Mouse (Mus musculus): ENCODE data around the gene Rassf7. TPM values are rescaled to one million over a fixed set of nuclear protein-coding genes. Genes with fewer than 3 reads are reported as not detected.

The Rassf7 gene
- total and polyA plus RNA-seq, 3 experiments = 4.1 to 11.6 (median 8.1) TPM

GRCm38 (mm10) chr7:141173323-141173850 lies 42.3 kb upstream of the Rassf7 start (continued):
- no peak for TF ChIP-seq ZMIZ1 (IDR thresholded peaks at IDR 0.05; ENCODE audit: low read depth, low read length)

GRCm38 (mm10) chr7:141175068-141175467 lies 40.6 kb upstream of the Rassf7 start:
- no peak overlapping the region for H3K4me3 ChIP-seq (replicated peaks in 1 of 3; ENCODE audit: low read depth in 2 of 3, low read length in 2 of 3, poor library complexity in 1 of 3)
- no peak overlapping the region for H3K4me2 ChIP-seq (ENCODE audit: insufficient read depth, low read depth, poor library complexity, severe bottlenecking)
- H3K36me3 ChIP-seq (replicated peaks in 1 of 2; ENCODE audit: control insufficient read depth in 1 of 2, insufficient read depth in 1 of 2, low read length in 1 of 2) = no peaks in the 10 kb centered on the region
- TF ChIP-seq MAX (IDR thresholded peaks at IDR 0.05; ENCODE audit: low read length) (no peak), ZNF384 (IDR thresholded peaks at IDR 0.05; ENCODE audit: low read depth, low read length) (no peak), TCF12 (IDR thresholded peaks at IDR 0.05; ENCODE audit: low read depth, low read length) (no peak), JUN (IDR thresholded peaks at IDR 0.05; ENCODE audit: insufficient read depth, low read depth, low read length) (no peak), BHLHE40 (IDR thresholded peaks at IDR 0.05; ENCODE audit: low read depth, low read length) (no peak), JUND (conservative IDR thresholded peaks at IDR 0.05; ENCODE audit: low read depth, low read length) (no peak), SMC3 (IDR thresholded peaks at IDR 0.05; ENCODE audit: low read depth, low read length) (peak; percentile 25; the same call in 1 of the 2 replicates), CTCF (conservative IDR thresholded peaks at IDR 0.05 in 1 of 2, IDR thresholded peaks at IDR 0.05 in 1 of 2; ENCODE audit: low read depth in 2 of 2, low read length in 2 of 2) (peak in 1 of 2 experiments; percentile 48; a peak in 2 of 4 replicates), NRF1 (IDR thresholded peaks at IDR 0.05; ENCODE audit: low read depth, low read length) (no peak)
- no peak overlapping the region for H3K27ac ChIP-seq (ENCODE audit: insufficient read depth, low read depth)
- H3K9ac ChIP-seq (ENCODE audit: insufficient read depth, low read depth) = no peak overlapping the region
- H3K79me2 ChIP-seq (replicated peaks; ENCODE audit: control insufficient read depth, extremely low read depth, insufficient read depth, poor library complexity, severe bottlenecking) = peaks cover 3% of the 10 kb centered on the region; the same call in 1 of the 2 replicates
- dilution Hi-C loops (cut with MboI; ENCODE audit: extremely low pct_ligation_motif_present, extremely low pct_unique_long_range_greater_than_20kb, low sequenced_read_pairs) = no loop called here
- peaks cover 11 to 22% of the 10 kb centered on the region in 2 experiments for H3K4me1 ChIP-seq (ENCODE audit: control insufficient read depth in 1 of 2, insufficient read depth in 2 of 2)
- no peaks in the 10 kb centered on the region for H3K27me3 ChIP-seq (replicated peaks)
- in situ Hi-C loops (cut with MboI; ENCODE audit: low pct_ligation_motif_present, low pct_unique_long_range_greater_than_20kb, low sequenced_read_pairs) = loop anchor here (10.0 kb wide), 1 partner anchor 330 kb away; the partner anchor contains the start of genes Odf3 and Scgb1c1
- no peaks in the 10 kb centered on the region for H3K9me3 ChIP-seq (replicated peaks; ENCODE audit: low read length)
- DNase-seq (ENCODE audit: extremely low read depth) = no peak

DNA sequence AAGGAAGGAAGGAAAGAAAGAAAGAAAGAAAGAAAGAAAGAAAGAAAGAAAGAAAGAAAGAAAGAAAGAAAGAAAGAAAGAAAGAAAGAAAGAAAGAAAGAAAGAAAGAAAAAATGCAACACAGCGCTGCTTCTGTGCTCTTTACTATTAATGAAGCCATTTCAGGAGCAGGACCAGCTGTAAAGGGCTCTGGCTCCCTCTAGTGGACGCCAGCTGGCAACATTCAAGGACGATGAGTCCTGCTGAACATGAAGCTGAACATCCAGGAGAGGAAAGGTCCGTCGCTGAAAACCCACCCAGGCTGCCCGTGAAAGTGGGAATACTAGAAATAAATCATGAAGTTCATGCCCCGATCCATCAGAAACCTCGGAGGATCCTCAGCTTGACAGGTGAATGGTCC lies 39.5 kb upstream of the Rassf7 start:
- Histone ChIP-seq H3K27ac (ENCODE audit: insufficient read depth, low read depth) (no peak overlapping the region), H3K36me3 (replicated peaks in 1 of 2; ENCODE audit: control insufficient read depth in 1 of 2, insufficient read depth in 1 of 2, low read length in 1 of 2) (no peaks in the 10 kb centered on the region), H3K4me1 (ENCODE audit: control insufficient read depth in 1 of 2, insufficient read depth in 2 of 2) (peaks cover 9 to 13% of the 10 kb centered on the region in 2 experiments), H3K27me3 (replicated peaks) (no peaks in the 10 kb centered on the region), H3K9ac (ENCODE audit: insufficient read depth, low read depth) (peak overlapping the region; percentile 16; the same call in 1 of the 2 replicates), H3K9me3 (replicated peaks; ENCODE audit: low read length) (no peaks in the 10 kb centered on the region), H3K4me2 (ENCODE audit: insufficient read depth, low read depth, poor library complexity, severe bottlenecking) (peak overlapping the region; percentile 34), H3K79me2 (replicated peaks; ENCODE audit: control insufficient read depth, extremely low read depth, insufficient read depth, poor library complexity, severe bottlenecking) (peaks cover 3% of the 10 kb centered on the region; the same call in 1 of the 2 replicates), H3K4me3 (replicated peaks in 1 of 3; ENCODE audit: low read depth in 2 of 3, low read length in 2 of 3, poor library complexity in 1 of 3) (no peak overlapping the region)
- in situ Hi-C loops (cut with MboI; ENCODE audit: low pct_ligation_motif_present, low pct_unique_long_range_greater_than_20kb, low sequenced_read_pairs) (loop anchor here (10.0 kb wide), 1 partner anchor 331 kb away; the partner anchor contains the start of genes Odf3 and Scgb1c1), dilution Hi-C loops (cut with MboI; ENCODE audit: extremely low pct_ligation_motif_present, extremely low pct_unique_long_range_greater_than_20kb, low sequenced_read_pairs) (no loop called here)
- peak; percentile 92 for DNase-seq (ENCODE audit: extremely low read depth)
- no peak for TF ChIP-seq BHLHE40 (IDR thresholded peaks at IDR 0.05; ENCODE audit: low read depth, low read length)
- TF ChIP-seq USF1 (IDR thresholded peaks at IDR 0.05; ENCODE audit: low read depth, low read length) = no peak
- no peak for TF ChIP-seq ELF1 (IDR thresholded peaks at IDR 0.05; ENCODE audit: low read depth, low read length)
- no peak for TF ChIP-seq PAX5 (IDR thresholded peaks at IDR 0.05; ENCODE audit: low read length)
- no peak for TF ChIP-seq MXI1 (IDR thresholded peaks at IDR 0.05; ENCODE audit: low read depth, low read length)
- no peak for TF ChIP-seq EP300 (IDR thresholded peaks at IDR 0.05; ENCODE audit: low read length)
- no peak for TF ChIP-seq USF2 (conservative IDR thresholded peaks at IDR 0.05; ENCODE audit: low read depth, low read length)
- no peak for TF ChIP-seq JUN (IDR thresholded peaks at IDR 0.05; ENCODE audit: insufficient read depth, low read depth, low read length)
- no peak for TF ChIP-seq JUND (conservative IDR thresholded peaks at IDR 0.05; ENCODE audit: low read depth, low read length)
- no peak for TF ChIP-seq TBP (conservative IDR thresholded peaks at IDR 0.05; ENCODE audit: low read depth, low read length)
- TF ChIP-seq CTCF (conservative IDR thresholded peaks at IDR 0.05 in 1 of 2, IDR thresholded peaks at IDR 0.05 in 1 of 2; ENCODE audit: low read depth in 2 of 2, low read length in 2 of 2) = peak; percentile 75 to 96
- no peak for TF ChIP-seq E2F4 (IDR thresholded peaks at IDR 0.05; ENCODE audit: insufficient replicate concordance, low read depth, low read length)
- no peak for TF ChIP-seq POLR2A (IDR thresholded peaks at IDR 0.05; ENCODE audit: low read depth, low read length)
- TF ChIP-seq CHD1 (IDR thresholded peaks at IDR 0.05; ENCODE audit: low read depth, low read length) = no peak
- TF ChIP-seq RCOR1 (conservative IDR thresholded peaks at IDR 0.05; ENCODE audit: low read depth, low read length) = no peak
- no peak for TF ChIP-seq ETS1 (conservative IDR thresholded peaks at IDR 0.05; ENCODE audit: low read depth, low read length)
- TF ChIP-seq TCF12 (IDR thresholded peaks at IDR 0.05; ENCODE audit: low read depth, low read length) = no peak
- peak; percentile 22; the same call in 1 of the 2 replicates for TF ChIP-seq HCFC1 (IDR thresholded peaks at IDR 0.05; ENCODE audit: low read depth, low read length)
- TF ChIP-seq ZNF384 (IDR thresholded peaks at IDR 0.05; ENCODE audit: low read depth, low read length) = no peak
- 0 out of 2 replicates have a peak, but pooled peaks have one; percentile 39 for TF ChIP-seq SIN3A (IDR thresholded peaks at IDR 0.05; ENCODE audit: low read length)
- no peak for TF ChIP-seq MAZ (IDR thresholded peaks at IDR 0.05; ENCODE audit: low read depth, low read length)
- peak; percentile 59; the same call in 1 of the 2 replicates for TF ChIP-seq MYC (IDR thresholded peaks at IDR 0.05; ENCODE audit: low read depth, low read length)
- peak; percentile 51; the same call in 1 of the 2 replicates for TF ChIP-seq MEF2A (IDR thresholded peaks at IDR 0.05; ENCODE audit: borderline replicate concordance, low read depth, low read length)
- no peak for TF ChIP-seq ZMIZ1 (IDR thresholded peaks at IDR 0.05; ENCODE audit: low read depth, low read length)
- no peak for TF ChIP-seq KAT2A (IDR thresholded peaks at IDR 0.05; ENCODE audit: insufficient replicate concordance, low read length)
- TF ChIP-seq NELFE (IDR thresholded peaks at IDR 0.05; ENCODE audit: low read depth, low read length) = no peak

Measured in CH12.LX (cell line).